Mouse (Mus musculus) kidney, postnatal 0 days (tissue): Measurements from ENCODE around the gene Bcl6. TPM values are rescaled to one million over a fixed set of nuclear protein-coding genes. Genes with fewer than 3 reads are reported as not detected.
A peak's percentile ranks its signal among the peaks of the same experiment; 100 is the strongest.

Source experiments
- ATAC-seq: fragments of 200-750 bp; cut with Nextera tagmentation; replicated peaks from 2 replicates; pipeline ENCODE4 v1.8.0; 2017; ENCODE audit warnings: low read depth, moderate number of reproducible peaks, moderate TSS enrichment, moderate library complexity; ENCODE audit not compliant: low FRiP score
- DNase-seq: peaks from one replicate; pipeline ENCODE4 v3.0.0-alpha.2; 2016; ENCODE audit warnings: low spot score
- H3K27ac ChIP-seq: fragments of 300-500 bp; sonication (generic); 2 replicates; pipeline ENCODE4 v1.5.1; 2014; ENCODE audit warnings: mild to moderate bottlenecking
- H3K27me3 ChIP-seq: fragments of 300-500 bp; sonication (generic); 2 replicates; pipeline ENCODE4 v1.6.1; 2014; ENCODE audit warnings: low read length, mixed read lengths; ENCODE audit not compliant: insufficient read depth
- H3K36me3 ChIP-seq: fragments of 300-500 bp; sonication (generic); 2 replicates; pipeline ENCODE4 v1.6.1; 2014; ENCODE audit warnings: low read length, mixed read lengths; ENCODE audit not compliant: insufficient read depth
- H3K4me1 ChIP-seq: fragments of 300-500 bp; sonication (generic); replicated peaks from 2 replicates; pipeline ENCODE4 v1.6.1; 2014; ENCODE audit warnings: antibody characterized with exemption, low read length, mixed read lengths; ENCODE audit not compliant: insufficient read depth
- H3K4me2 ChIP-seq: fragments of 300-500 bp; sonication (generic); 2 replicates; pipeline ENCODE4 v1.6.1; 2014; ENCODE audit warnings: mild to moderate bottlenecking, low read length, moderate library complexity, mixed read lengths
- H3K4me3 ChIP-seq: fragments of 300-500 bp; sonication (generic); replicated peaks from 2 replicates; pipeline ENCODE4 v1.5.1; 2014; ENCODE audit warnings: low read depth, low read length
- H3K9ac ChIP-seq: fragments of 300-500 bp; sonication (generic); 2 replicates; pipeline ENCODE4 v1.6.1; 2014; ENCODE audit warnings: low read depth, low read length
- H3K9me3 ChIP-seq: fragments of 300-500 bp; sonication (generic); replicated peaks from 2 replicates; pipeline ENCODE4 v1.6.1; 2016; ENCODE audit warnings: low read length, inconsistent platforms, mixed read lengths
- CTCF ChIP-seq: IDR thresholded peaks from 2 replicates; pipeline ENCODE4 v1.5.1; 2016; ENCODE audit warnings: antibody characterized with exemption, low read depth, mild to moderate bottlenecking, moderate library complexity
- WGBS: fragments of 180-500 bp; shearing (Covaris S2); extraction: QIAGEN DNeasy Blood & Tissue Kit; methylation state at CpG from one replicate; pipeline ENCODE4 v1.1.7; 2014; 5-methylcytosine and 5-hydroxymethylcytosine counted together
- polyA plus RNA-seq: library from polyadenylated mRNA; unstranded; fragments of >200 nt; fragmentation: Nextera tagmentation; extraction: Ambion mirVana; gene quantifications from 2 replicates; pipeline ENCODE4 v1.2.1, GENCODE M21; 2015

Gene Bcl6
- polyA plus RNA-seq, 1 experiment from 2014 or later = 0.80 TPM

DNA sequence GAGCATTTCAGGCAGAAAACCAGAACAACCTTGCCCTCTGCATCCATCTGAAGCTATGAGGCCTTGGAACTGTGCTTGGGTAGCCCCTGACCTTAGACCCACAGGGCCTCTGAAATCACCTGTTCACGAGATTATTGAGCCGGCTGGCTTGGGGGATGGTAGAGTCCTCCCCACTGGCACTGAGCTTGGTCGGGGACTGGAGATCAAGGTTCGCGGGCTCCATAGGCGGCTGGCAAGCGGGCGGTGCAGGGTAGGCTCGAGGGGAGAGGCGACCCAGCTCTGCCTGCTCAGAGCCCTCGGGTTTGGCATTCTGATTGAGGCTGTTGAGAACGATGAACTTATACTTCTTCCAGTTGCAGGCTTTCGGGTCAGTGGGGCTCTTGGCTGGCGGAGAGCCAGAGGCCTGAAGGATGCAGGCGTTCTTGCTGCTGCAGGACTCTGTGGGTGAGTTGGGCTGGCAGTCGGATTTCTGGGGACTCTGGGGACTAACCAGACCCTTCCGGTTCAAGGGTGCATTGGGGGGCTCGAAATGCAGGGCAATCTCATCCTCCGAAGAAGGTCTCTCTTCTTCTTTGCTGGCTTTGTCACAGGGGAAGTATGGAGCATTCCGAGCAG lies 16.4 kb downstream of the Bcl6 start:
- Histone ChIP-seq H3K27ac (no peak overlapping the region), H3K4me1 (no peaks in the 10 kb centered on the region), H3K9me3 (no peaks in the 10 kb centered on the region), H3K4me2 (no peak overlapping the region), H3K27me3 (no peaks in the 10 kb centered on the region), H3K36me3 (no peaks in the 10 kb centered on the region), H3K9ac (no peak overlapping the region), H3K4me3 (no peak overlapping the region)
- no peak for TF ChIP-seq CTCF
- ATAC-seq (no peak), DNase-seq (no peak)
- WGBS = 72% methylated on average over 20 of the region's 20 CpGs

DNA sequence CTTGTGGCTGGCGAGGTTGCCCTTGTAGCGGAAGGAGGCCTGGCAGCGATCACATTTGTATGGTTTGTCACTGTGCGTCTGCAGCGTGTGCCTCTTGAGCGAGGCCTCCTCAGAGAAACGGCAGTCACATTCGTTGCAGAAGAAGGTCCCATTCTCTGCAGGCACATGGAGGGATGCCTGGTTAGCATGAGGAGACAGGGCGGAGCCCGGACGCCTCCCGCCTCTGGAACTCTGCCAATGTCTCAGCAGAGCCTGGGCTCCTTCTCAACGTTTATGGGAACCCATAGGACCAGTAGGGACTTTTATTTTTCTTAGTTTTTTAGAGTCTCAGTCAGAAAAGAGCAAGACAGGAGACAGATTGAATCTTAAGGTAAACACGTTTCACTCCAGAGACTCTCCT lies 18.7 kb downstream of the Bcl6 start:
- Histone ChIP-seq H3K36me3 (no peaks in the 10 kb centered on the region), H3K9ac (no peak overlapping the region), H3K27me3 (no peaks in the 10 kb centered on the region), H3K27ac (no peak overlapping the region), H3K9me3 (no peaks in the 10 kb centered on the region), H3K4me1 (no peaks in the 10 kb centered on the region), H3K4me2 (no peak overlapping the region), H3K4me3 (no peak overlapping the region)
- TF ChIP-seq CTCF = no peak
- ATAC-seq (no peak), DNase-seq (no peak)
- 74% methylated on average over 14 of the region's 14 CpGs for WGBS

DNA sequence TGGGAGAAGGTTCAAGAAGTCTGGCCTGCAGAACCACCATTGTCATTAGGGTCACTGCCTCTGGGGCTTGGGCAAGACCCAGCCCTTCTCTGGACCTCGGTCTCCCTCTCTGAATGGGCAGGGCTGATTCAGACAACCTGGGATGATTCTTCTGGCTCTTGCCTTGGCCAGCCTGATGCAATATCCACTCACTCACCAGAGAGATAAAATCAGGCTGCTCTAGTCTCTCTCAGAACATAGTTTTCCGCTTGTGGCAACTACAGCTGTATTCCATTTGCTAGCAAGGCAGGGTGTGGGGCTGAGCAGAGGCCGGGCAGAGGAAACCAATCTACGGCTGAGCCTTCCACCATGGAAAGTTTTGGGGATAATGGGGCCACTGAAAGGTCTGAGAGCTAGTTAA lies 19.8 kb downstream of the Bcl6 start:
- no peak overlapping the region for H3K9ac ChIP-seq
- ATAC-seq = no peak
- H3K36me3 ChIP-seq = no peaks in the 10 kb centered on the region
- H3K4me1 ChIP-seq = no peaks in the 10 kb centered on the region
- no peak overlapping the region for H3K27ac ChIP-seq
- no peaks in the 10 kb centered on the region for H3K9me3 ChIP-seq
- TF ChIP-seq CTCF = no peak
- 76% methylated on average over 4 of the region's 4 CpGs for WGBS
- DNase-seq = no peak
- H3K4me3 ChIP-seq = no peak overlapping the region
- no peak overlapping the region for H3K4me2 ChIP-seq
- no peaks in the 10 kb centered on the region for H3K27me3 ChIP-seq

DNA sequence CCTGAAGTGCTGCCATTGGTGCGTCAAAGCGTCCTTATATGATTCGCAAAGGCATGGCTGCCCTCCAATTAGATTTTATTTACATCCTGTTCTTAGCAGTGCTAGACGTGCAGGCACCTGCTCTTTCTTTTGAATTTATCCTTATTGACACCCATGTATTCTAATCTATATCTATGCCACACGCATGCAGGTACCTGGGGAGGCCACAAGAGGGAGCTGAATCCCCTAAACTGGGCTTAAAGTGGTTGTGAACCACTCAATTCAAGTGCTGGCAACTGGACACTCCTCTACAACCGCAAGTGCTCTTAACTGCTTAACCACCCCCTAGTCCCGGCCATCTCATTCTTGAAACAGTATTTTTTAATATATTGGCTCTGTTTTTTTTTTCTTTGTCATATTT lies 21.4 kb downstream of the Bcl6 start:
- H3K4me3 ChIP-seq = no peak overlapping the region
- no peak overlapping the region for H3K9ac ChIP-seq
- H3K27ac ChIP-seq = no peak overlapping the region
- TF ChIP-seq CTCF = peak; percentile 52
- H3K27me3 ChIP-seq = no peaks in the 10 kb centered on the region
- ATAC-seq = no peak
- no peak overlapping the region for H3K4me2 ChIP-seq
- DNase-seq = no peak
- WGBS = 88% methylated on average over 7 of the region's 7 CpGs
- no peaks in the 10 kb centered on the region for H3K4me1 ChIP-seq
- H3K36me3 ChIP-seq = no peaks in the 10 kb centered on the region
- H3K9me3 ChIP-seq = no peaks in the 10 kb centered on the region

GRCm38 (mm10) chr16:23966066-23966465 lies 22.6 kb downstream of the Bcl6 start:
- ATAC-seq (no peak), DNase-seq (no peak)
- Histone ChIP-seq H3K4me1 (no peaks in the 10 kb centered on the region), H3K27me3 (no peaks in the 10 kb centered on the region), H3K9me3 (no peaks in the 10 kb centered on the region), H3K4me2 (no peak overlapping the region), H3K9ac (no peak overlapping the region), H3K4me3 (no peak overlapping the region), H3K27ac (no peak overlapping the region), H3K36me3 (no peaks in the 10 kb centered on the region)
- 89% methylated on average over 14 of the region's 14 CpGs for WGBS
- TF ChIP-seq CTCF = no peak

- ATAC-seq (no peak), DNase-seq (no peak)
- WGBS = 68% methylated on average over 14 of the region's 14 CpGs
- Histone ChIP-seq H3K4me2 (no peak overlapping the region), H3K4me1 (no peaks in the 10 kb centered on the region), H3K9ac (no peak overlapping the region), H3K36me3 (no peaks in the 10 kb centered on the region), H3K4me3 (no peak overlapping the region), H3K27ac (no peak overlapping the region), H3K27me3 (no peaks in the 10 kb centered on the region), H3K9me3 (no peaks in the 10 kb centered on the region)
- no peak for TF ChIP-seq CTCF
Measured at GRCm38 (mm10) chr16:23964706-23965367, 23.8 kb downstream of the Bcl6 start.
